Mouse (Mus musculus): ENCODE results near the gene 6030468B19Rik. TPM values are rescaled to one million over a fixed set of nuclear protein-coding genes. Genes with fewer than 3 reads are reported as not detected.

The 6030468B19Rik gene
- 1.4 and 2.2 TPM in 2 replicates for polyA plus RNA-seq (2016; fragmentation: Nextera tagmentation; extraction: Ambion mirVana)

DNA sequence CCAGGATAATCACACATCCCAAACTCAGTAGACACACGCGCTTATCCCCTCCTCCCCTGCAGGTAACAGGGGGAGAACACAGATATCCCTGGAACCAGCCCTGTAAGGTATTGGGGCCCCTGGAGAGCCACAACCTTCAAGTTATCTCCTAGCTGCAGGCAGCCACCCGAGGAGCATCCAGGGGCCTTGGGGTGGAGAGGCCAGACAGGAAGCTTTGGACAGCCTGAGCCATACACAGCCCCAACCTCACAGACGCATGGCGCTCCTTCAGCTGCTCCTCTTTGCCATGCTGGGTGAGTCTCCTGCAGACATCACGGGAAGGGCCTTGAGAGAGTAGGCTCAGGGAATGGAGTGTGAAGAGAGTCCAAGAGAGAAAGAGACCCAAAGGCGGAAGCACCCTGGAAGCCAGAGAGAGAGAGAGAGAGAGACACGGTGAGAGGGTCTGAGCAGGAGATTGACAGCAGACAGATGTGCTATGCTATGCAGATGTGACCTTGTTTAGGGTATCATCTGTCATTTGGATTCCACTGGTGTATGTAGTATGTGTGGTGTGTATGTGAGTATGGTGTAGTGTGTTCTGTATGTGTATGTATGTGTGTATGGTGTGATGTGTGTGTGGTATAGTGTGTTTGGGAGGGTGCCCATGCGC is at the start of gene 6030468B19Rik:
Gene 6030468B19Rik (plus strand): TSS at position 150 of the 649 bp plus-strand sequence.
- peak within 1 kb of the TSS; percentile 21 for H3K4me3 ChIP-seq
- DNase-seq (ENCODE audit: low spot score) = no peak
- H3K9me3 ChIP-seq (replicated peaks) = no peaks in the 10 kb centered on the region
- peaks cover 26% of the 10 kb centered on the region for H3K4me1 ChIP-seq
- peaks cover 8% of the 10 kb centered on the region for H3K27me3 ChIP-seq (ENCODE audit: low read depth, poor library complexity, severe bottlenecking)
- peak within 1 kb of the TSS; percentile 42 for H3K27ac ChIP-seq (replicated peaks)
- 66% methylated on average over 9 of the region's 9 CpGs for WGBS
- no peaks in the 10 kb centered on the region for H3K36me3 ChIP-seq

DNA sequence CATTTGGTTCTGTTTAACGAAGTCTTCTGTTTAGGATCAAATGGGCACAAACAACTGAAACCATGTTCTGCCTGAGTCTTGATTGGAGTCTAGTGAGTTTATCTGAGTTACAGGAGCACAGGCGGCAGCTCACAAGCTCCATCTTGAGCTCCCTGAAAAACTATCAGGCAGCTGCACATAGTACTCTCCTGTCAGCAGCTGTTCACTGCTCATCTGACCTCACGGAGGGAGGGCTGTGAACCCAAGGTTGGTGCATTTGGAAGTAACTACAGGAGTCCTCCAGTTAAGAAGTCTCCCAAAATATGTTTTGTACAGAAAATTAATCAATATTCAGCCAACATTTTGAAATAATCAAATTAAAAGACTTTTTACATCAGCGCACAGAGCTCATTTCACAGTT is 48.8 kb upstream of the 6030468B19Rik start:
- Histone ChIP-seq H3K4me3 (no peak overlapping the region), H3K9me3 (replicated peaks) (no peaks in the 10 kb centered on the region), H3K27ac (replicated peaks) (no peak overlapping the region), H3K27me3 (ENCODE audit: low read depth, poor library complexity, severe bottlenecking) (no peaks in the 10 kb centered on the region), H3K4me1 (no peaks in the 10 kb centered on the region), H3K36me3 (peaks cover 100% of the 10 kb centered on the region)
- no peak for DNase-seq (ENCODE audit: low spot score)
- WGBS = 89% methylated on average over 4 of the region's 4 CpGs

DNA sequence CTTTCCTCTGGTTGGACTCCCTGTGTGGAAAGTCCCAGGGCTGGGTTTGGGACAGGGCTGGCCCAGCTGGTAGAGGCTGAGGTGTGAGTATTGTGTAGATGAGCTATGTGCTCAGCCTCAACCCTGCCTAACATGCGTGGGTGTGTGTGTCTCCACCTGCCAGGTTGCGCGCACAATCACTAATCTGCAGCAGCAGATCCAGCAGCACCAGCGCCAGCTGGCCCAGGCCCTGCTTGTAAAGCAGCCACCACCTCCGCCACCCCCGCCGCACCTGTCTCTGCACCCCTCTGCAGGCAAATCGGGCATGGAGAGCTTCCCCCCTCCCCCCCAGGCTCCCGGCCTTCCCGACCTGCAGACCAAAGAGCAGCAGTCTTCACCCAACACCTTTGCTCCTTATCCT is 48.0 kb upstream of the 6030468B19Rik start:
- DNase-seq (ENCODE audit: low spot score) = no peak
- Histone ChIP-seq H3K36me3 (peaks cover 100% of the 10 kb centered on the region), H3K9me3 (replicated peaks) (no peaks in the 10 kb centered on the region), H3K27me3 (ENCODE audit: low read depth, poor library complexity, severe bottlenecking) (no peaks in the 10 kb centered on the region), H3K4me3 (no peak overlapping the region), H3K27ac (replicated peaks) (no peak overlapping the region), H3K4me1 (no peaks in the 10 kb centered on the region)
- WGBS = 97% methylated on average over 10 of the region's 10 CpGs

DNA sequence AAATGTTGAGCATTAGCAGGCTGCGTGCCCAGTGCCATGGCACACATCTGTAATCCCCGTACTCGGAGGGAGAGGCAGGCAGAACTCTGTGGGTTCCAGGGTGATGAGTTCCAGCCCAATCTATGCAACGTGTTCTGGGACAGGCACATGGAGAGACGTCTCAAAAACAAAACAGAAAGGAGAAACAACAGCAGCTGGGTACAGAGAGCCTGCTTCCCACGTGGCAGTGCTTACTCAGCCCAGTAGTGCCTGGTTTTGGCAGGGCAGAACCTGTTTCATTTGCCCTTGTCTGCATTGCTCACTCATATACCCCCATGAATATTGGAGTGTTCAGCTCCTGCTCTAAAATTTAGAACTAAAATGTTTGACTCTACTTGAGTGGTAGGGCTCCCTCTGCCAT is 45.9 kb upstream of the 6030468B19Rik start:
- 89% methylated on average over 6 of the region's 6 CpGs for WGBS
- no peak for DNase-seq (ENCODE audit: low spot score)
- Histone ChIP-seq H3K4me3 (no peak overlapping the region), H3K4me1 (no peaks in the 10 kb centered on the region), H3K36me3 (peaks cover 100% of the 10 kb centered on the region), H3K27me3 (ENCODE audit: low read depth, poor library complexity, severe bottlenecking) (no peaks in the 10 kb centered on the region), H3K27ac (replicated peaks) (no peak overlapping the region), H3K9me3 (replicated peaks) (no peaks in the 10 kb centered on the region)

- DNase-seq (ENCODE audit: low spot score) = no peak
- Histone ChIP-seq H3K4me1 (no peaks in the 10 kb centered on the region), H3K36me3 (peaks cover 100% of the 10 kb centered on the region), H3K27me3 (ENCODE audit: low read depth, poor library complexity, severe bottlenecking) (no peaks in the 10 kb centered on the region), H3K4me3 (no peak overlapping the region), H3K9me3 (replicated peaks) (no peaks in the 10 kb centered on the region), H3K27ac (replicated peaks) (no peak overlapping the region)
- 97% methylated on average over 7 of the region's 7 CpGs for WGBS
Measured at GRCm38 (mm10) chr11:117755891-117756290, 41.6 kb upstream of the 6030468B19Rik start.

DNA sequence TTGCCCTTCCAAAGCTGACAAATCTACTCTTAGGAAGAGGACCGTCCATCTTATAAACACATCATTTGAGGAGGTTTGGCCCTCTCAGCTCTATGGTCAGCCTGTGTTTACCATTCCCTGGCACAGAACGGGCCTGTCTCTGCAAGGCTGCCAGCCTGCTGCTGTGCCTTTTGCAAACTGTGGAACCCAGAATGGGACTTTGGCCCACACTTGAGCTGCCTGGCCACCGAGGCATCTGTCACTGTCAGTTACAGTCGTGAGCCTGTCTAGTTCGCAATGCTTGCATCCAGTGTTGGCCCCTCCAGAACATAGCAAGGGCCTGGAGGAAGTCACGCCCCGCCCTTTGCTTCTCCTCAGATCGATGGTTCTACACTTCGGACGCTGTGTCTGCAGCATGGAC is 38.2 kb upstream of the 6030468B19Rik start:
- Histone ChIP-seq H3K4me1 (no peaks in the 10 kb centered on the region), H3K9me3 (replicated peaks) (no peaks in the 10 kb centered on the region), H3K27me3 (ENCODE audit: low read depth, poor library complexity, severe bottlenecking) (no peaks in the 10 kb centered on the region), H3K27ac (replicated peaks) (no peak overlapping the region), H3K36me3 (peaks cover 93% of the 10 kb centered on the region), H3K4me3 (no peak overlapping the region)
- DNase-seq (ENCODE audit: low spot score) = no peak
- WGBS = 92% methylated on average over 10 of the region's 10 CpGs

- Histone ChIP-seq H3K27me3 (ENCODE audit: low read depth, poor library complexity, severe bottlenecking) (no peaks in the 10 kb centered on the region), H3K4me3 (no peak overlapping the region), H3K27ac (replicated peaks) (no peak overlapping the region), H3K9me3 (replicated peaks) (no peaks in the 10 kb centered on the region), H3K4me1 (no peaks in the 10 kb centered on the region), H3K36me3 (peaks cover 93% of the 10 kb centered on the region)
- 96% methylated on average over 26 of the region's 26 CpGs for WGBS
- DNase-seq (ENCODE audit: low spot score) = no peak
Measured at GRCm38 (mm10) chr11:117760374-117761119, 36.9 kb upstream of the 6030468B19Rik start.

DNA sequence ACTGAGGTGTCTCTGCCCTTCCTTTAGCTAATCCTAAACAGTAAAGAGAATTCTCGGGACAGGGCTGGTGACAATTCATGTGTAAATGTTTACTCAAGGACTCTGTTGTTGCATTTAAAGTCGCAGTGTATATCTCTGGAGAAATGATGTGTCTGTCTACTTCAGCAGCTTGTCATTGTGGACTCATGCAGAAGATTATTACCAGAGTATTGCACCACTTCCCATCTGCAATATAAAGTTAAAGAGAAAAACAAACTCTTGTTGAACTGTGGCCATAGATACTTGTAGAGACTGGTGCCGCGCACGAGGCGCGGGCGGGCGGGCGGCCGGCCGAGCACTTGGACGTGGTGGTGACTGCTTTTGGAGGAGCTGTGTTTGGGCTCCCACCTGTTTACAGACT is 35.7 kb upstream of the 6030468B19Rik start:
- Histone ChIP-seq H3K27me3 (ENCODE audit: low read depth, poor library complexity, severe bottlenecking) (no peaks in the 10 kb centered on the region), H3K4me3 (no peak overlapping the region), H3K36me3 (peaks cover 92% of the 10 kb centered on the region), H3K4me1 (no peaks in the 10 kb centered on the region), H3K9me3 (replicated peaks) (no peaks in the 10 kb centered on the region), H3K27ac (replicated peaks) (no peak overlapping the region)
- DNase-seq (ENCODE audit: low spot score) = no peak
- WGBS = 92% methylated on average over 13 of the region's 13 CpGs

DNA sequence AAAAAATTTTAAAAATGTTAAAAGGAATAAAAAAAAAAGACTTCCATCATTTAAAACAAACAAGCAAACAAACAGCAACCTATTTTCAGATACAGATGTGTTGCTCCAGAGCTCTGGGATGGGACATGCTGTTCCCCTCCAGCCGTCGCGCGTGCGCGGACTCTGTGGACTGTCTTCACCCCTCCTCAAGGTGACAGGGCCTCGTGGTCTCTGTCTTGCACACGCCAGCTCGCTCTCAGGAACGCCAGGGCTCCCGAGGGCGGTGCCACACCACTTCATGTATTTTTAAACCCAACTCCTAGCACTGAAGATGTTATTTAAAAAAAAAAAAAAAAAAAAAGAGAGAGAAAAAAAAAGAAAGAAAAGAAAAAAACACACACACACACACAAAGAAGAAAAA is 35.2 kb upstream of the 6030468B19Rik start:
- Histone ChIP-seq H3K4me1 (no peaks in the 10 kb centered on the region), H3K36me3 (peaks cover 87% of the 10 kb centered on the region), H3K9me3 (replicated peaks) (no peaks in the 10 kb centered on the region), H3K27ac (replicated peaks) (no peak overlapping the region), H3K27me3 (ENCODE audit: low read depth, poor library complexity, severe bottlenecking) (no peaks in the 10 kb centered on the region), H3K4me3 (no peak overlapping the region)
- 93% methylated on average over 12 of the region's 12 CpGs for WGBS
- DNase-seq (ENCODE audit: low spot score) = no peak

- no peaks in the 10 kb centered on the region for H3K9me3 ChIP-seq (replicated peaks)
- H3K4me3 ChIP-seq = no peak overlapping the region
- no peak for DNase-seq (ENCODE audit: low spot score)
- H3K4me1 ChIP-seq = no peaks in the 10 kb centered on the region
- no peak overlapping the region for H3K27ac ChIP-seq (replicated peaks)
- peaks cover 66% of the 10 kb centered on the region for H3K36me3 ChIP-seq
- WGBS = 88% methylated on average over 9 of the region's 9 CpGs
- no peaks in the 10 kb centered on the region for H3K27me3 ChIP-seq (ENCODE audit: low read depth, poor library complexity, severe bottlenecking)
Measured at GRCm38 (mm10) chr11:117764319-117764718, 33.1 kb upstream of the 6030468B19Rik start.

DNA sequence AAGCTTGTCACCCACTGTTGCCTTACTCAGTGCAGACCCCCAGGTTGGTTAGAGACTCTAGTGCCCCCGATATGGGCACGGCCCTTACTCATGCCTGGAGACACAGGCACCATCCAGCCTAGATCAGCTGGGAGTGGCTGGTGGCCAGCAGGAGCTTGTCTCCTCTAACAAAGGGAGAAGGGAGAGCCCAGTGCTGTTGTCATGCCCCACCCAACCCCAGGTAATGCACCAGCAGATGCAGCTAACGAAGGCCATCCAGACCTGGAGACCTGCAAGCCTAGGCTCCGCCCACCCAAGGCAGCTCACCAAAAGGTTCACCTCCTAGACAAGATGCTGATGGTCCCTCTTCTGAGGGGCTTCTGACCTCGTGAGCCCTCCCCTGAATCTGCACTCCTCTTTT is 32.1 kb upstream of the 6030468B19Rik start:
- H3K27me3 ChIP-seq (ENCODE audit: low read depth, poor library complexity, severe bottlenecking) = no peaks in the 10 kb centered on the region
- H3K9me3 ChIP-seq (replicated peaks) = no peaks in the 10 kb centered on the region
- 90% methylated on average over 5 of the region's 5 CpGs for WGBS
- no peak for DNase-seq (ENCODE audit: low spot score)
- no peak overlapping the region for H3K4me3 ChIP-seq
- peaks cover 56% of the 10 kb centered on the region for H3K36me3 ChIP-seq
- H3K27ac ChIP-seq (replicated peaks) = 0 out of 2 replicates have a peak overlapping the region, but pooled peaks have one; percentile 13
- H3K4me1 ChIP-seq = 0 out of 2 replicates have a peak, but pooled peaks cover 4% of the 10 kb centered on the region

DNA sequence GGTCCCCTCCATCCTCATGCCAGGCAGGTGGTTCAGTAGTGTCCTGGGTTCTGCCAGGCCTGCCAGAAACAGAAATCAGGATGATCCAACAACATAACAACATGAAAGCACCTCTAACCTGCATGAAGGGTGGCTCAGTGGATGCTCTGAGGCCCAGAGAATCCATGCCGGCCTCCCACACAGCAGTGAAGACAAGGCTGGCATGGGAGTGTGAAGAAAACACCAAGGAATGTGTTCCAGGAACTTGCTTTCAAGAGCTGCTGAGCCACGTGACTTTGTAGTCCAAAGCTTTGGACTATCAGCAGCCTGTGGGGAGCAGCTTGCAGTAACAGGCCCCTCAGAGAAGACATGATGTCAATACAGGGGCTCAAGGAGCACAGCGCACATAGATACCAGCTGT is 31.2 kb upstream of the 6030468B19Rik start:
- 0 out of 2 replicates have a peak, but pooled peaks cover 4% of the 10 kb centered on the region for H3K4me1 ChIP-seq
- DNase-seq (ENCODE audit: low spot score) = no peak
- H3K4me3 ChIP-seq = no peak overlapping the region
- peaks cover 47% of the 10 kb centered on the region for H3K36me3 ChIP-seq
- H3K27ac ChIP-seq (replicated peaks) = no peak overlapping the region
- H3K27me3 ChIP-seq (ENCODE audit: low read depth, poor library complexity, severe bottlenecking) = no peaks in the 10 kb centered on the region
- 91% methylated on average over 3 of the region's 3 CpGs for WGBS
- H3K9me3 ChIP-seq (replicated peaks) = no peaks in the 10 kb centered on the region

Measured in midbrain, embryonic 10.5 days (tissue).